Mouse (Mus musculus) activated CD4-positive, CD25-positive, alpha-beta regulatory T cell, adult 4 months (primary cell): ENCODE data around the gene Morn4. TPM values are rescaled to one million over a fixed set of nuclear protein-coding genes. Genes with fewer than 3 reads are reported as not detected.

Experiments
- ATAC-seq: one replicate; pipeline ENCODE4 v1.8.0; 2017
- polyA plus RNA-seq, 2 experiments: library from polyadenylated mRNA; unstranded; fragments of 100-300 nt; shearing (Covaris generic); gene quantifications; one replicate each; pipeline ENCODE4 v1.2.1; 2017

Gene Morn4
- polyA plus RNA-seq, 2 experiments from 2014 or later = not detected

GRCm38 (mm10) chr19:42037167-42037702 is 48.9 kb downstream of the Morn4 start:
- no peak for ATAC-seq

GRCm38 (mm10) chr19:42036357-42036756 is 49.8 kb downstream of the Morn4 start:
- no peak for ATAC-seq

GRCm38 (mm10) chr19:42035456-42036248 is 50.5 kb downstream of the Morn4 start, which contains the start of gene Ankrd2:
Gene Ankrd2, plus strand, starts transcription at chr19:42036000.
- peak; percentile 80 for ATAC-seq

- ATAC-seq = no peak
These were observed 51.2 kb downstream of the Morn4 start for GRCm38 (mm10) chr19:42034881-42035455.

- no peak for ATAC-seq
These were observed 51.9 kb downstream of the Morn4 start for GRCm38 (mm10) chr19:42034146-42034775.

GRCm38 (mm10) chr19:42033611-42034010 is 52.5 kb downstream of the Morn4 start:
- no peak for ATAC-seq

- no peak for ATAC-seq
These were observed 55.0 kb downstream of the Morn4 start for GRCm38 (mm10) chr19:42031112-42031511.

GRCm38 (mm10) chr19:42026158-42026557 is 60.0 kb downstream of the Morn4 start:
- peak; percentile 76 for ATAC-seq

Other genes starting within 250 kb of the Morn4 start
- gene Frat2, start 238.2 kb downstream of the Morn4 start, polyA plus RNA-seq = 1 to 10 TPM in 1 of 2 experiments, under 1 TPM in 1; 0.65 to 1.5 TPM
- 1 to 10 TPM; 6.9 to 8.8 TPM for gene Rrp12, start 190.2 kb downstream of the Morn4 start, polyA plus RNA-seq
- 10 to 100 TPM; 60.3 to 83.9 TPM for gene Pgam1, start 174.4 kb downstream of the Morn4 start, polyA plus RNA-seq
- gene Exosc1, start 152.9 kb downstream of the Morn4 start, polyA plus RNA-seq = 100 to 1,000 TPM in 1 of 2 experiments, 10 to 100 TPM in 1; 75.9 to 103 TPM
- gene Zdhhc16, start 152.9 kb downstream of the Morn4 start, polyA plus RNA-seq = 10 to 100 TPM; 39.0 to 41.1 TPM
- gene Mms19, start 105.2 kb downstream of the Morn4 start, polyA plus RNA-seq = 10 to 100 TPM; 63.7 to 75.3 TPM
- 1 to 10 TPM; 2.6 to 4.0 TPM for gene Ubtd1, start 104.6 kb downstream of the Morn4 start, polyA plus RNA-seq
- not detected for gene Ankrd2, start 50.4 kb downstream of the Morn4 start, polyA plus RNA-seq
- not detected for gene Hoga1, start 40.7 kb downstream of the Morn4 start, polyA plus RNA-seq
- gene 4933411K16Rik, start 34.1 kb downstream of the Morn4 start, polyA plus RNA-seq = not detected
- gene Pi4k2a, start 4.1 kb upstream of the Morn4 start, polyA plus RNA-seq = 10 to 100 TPM in 1 of 2 experiments, 1 to 10 TPM in 1; 8.1 to 12.4 TPM
- 1 to 10 TPM; 9.2 to 9.7 TPM for gene Avpi1, start 42.7 kb upstream of the Morn4 start, polyA plus RNA-seq
- 1 to 10 TPM; 5.7 to 6.5 TPM for gene Marveld1, start 61.0 kb upstream of the Morn4 start, polyA plus RNA-seq
- gene Zfyve27, start 77.6 kb upstream of the Morn4 start, polyA plus RNA-seq = 10 to 100 TPM; 13.9 to 15.2 TPM
- not detected for gene Sfrp5, start 115.9 kb upstream of the Morn4 start, polyA plus RNA-seq
- gene Golga7b, start 161.2 kb upstream of the Morn4 start, polyA plus RNA-seq = not detected